Mouse (Mus musculus) stomach, embryonic 14.5 days (tissue): ENCODE data around the gene Akap6. TPM values are rescaled to one million over a fixed set of nuclear protein-coding genes. Genes with fewer than 3 reads are reported as not detected.

Experiments
- ATAC-seq: fragments of 200-750 bp; cut with Nextera tagmentation; 2 replicates; pipeline ENCODE4 v1.8.0; 2017; ENCODE audit warnings: low read depth, moderate TSS enrichment; ENCODE audit not compliant: insufficient number of reproducible peaks, insufficient read depth, low FRiP score
- H3K27ac ChIP-seq: fragments of 300-500 bp; sonication (generic); 2 replicates; pipeline ENCODE4 v1.5.1; 2014; ENCODE audit warnings: mild to moderate bottlenecking, low read length, moderate library complexity, mixed read lengths
- H3K27me3 ChIP-seq: fragments of 300-500 bp; sonication (generic); 2 replicates; pipeline ENCODE4 v1.6.1; 2014; ENCODE audit warnings: low read length, control low read depth, mixed read lengths; ENCODE audit not compliant: control insufficient read depth, insufficient read depth
- H3K36me3 ChIP-seq: fragments of 300-500 bp; sonication (generic); 2 replicates; pipeline ENCODE4 v1.6.1; 2014; ENCODE audit warnings: mild to moderate bottlenecking, control low read depth, low read length, moderate library complexity, mixed read lengths; ENCODE audit not compliant: control insufficient read depth, insufficient read depth
- H3K4me1 ChIP-seq: fragments of 300-500 bp; sonication (generic); 2 replicates; pipeline ENCODE4 v1.6.1; 2014; ENCODE audit warnings: low read length, control low read depth, mixed read lengths; ENCODE audit not compliant: control insufficient read depth, insufficient read depth
- H3K4me2 ChIP-seq: fragments of 300-500 bp; sonication (generic); replicated peaks from 2 replicates; pipeline ENCODE4 v1.6.1; 2014; ENCODE audit warnings: low read depth, low read length, control low read depth
- H3K4me3 ChIP-seq: fragments of 300-500 bp; sonication (generic); 2 replicates; pipeline ENCODE4 v1.5.1; 2014; ENCODE audit warnings: low read depth, low read length, control low read depth
- H3K9ac ChIP-seq: fragments of 300-500 bp; sonication (generic); replicated peaks from 2 replicates; pipeline ENCODE4 v1.6.1; 2014; ENCODE audit warnings: low read depth, mild to moderate bottlenecking, control low read depth, low read length, moderate library complexity, mixed read lengths
- H3K9me3 ChIP-seq: fragments of 300-500 bp; sonication (generic); 2 replicates; pipeline ENCODE4 v1.6.1; 2016; ENCODE audit warnings: low read depth, low read length, control low read depth; ENCODE audit not compliant: control insufficient read depth
- WGBS: fragments of 180-500 bp; shearing (Covaris S2); extraction: QIAGEN DNeasy Blood & Tissue Kit; methylation state at CpG from one replicate; pipeline ENCODE4 v1.1.7; 2014; 5-methylcytosine and 5-hydroxymethylcytosine counted together
- polyA plus RNA-seq: library from polyadenylated mRNA; unstranded; fragments of >200 nt; fragmentation: Nextera tagmentation; extraction: Ambion mirVana; gene quantifications from 2 replicates; pipeline ENCODE4 v1.2.1, GENCODE M21; 2014

Akap6 gene
- polyA plus RNA-seq, 1 experiment from 2014 or later: 2.7 TPM

- Histone ChIP-seq H3K36me3 (no peaks in the 10 kb centered on the region), H3K4me1 (no peaks in the 10 kb centered on the region; the same call in 1 of the 2 replicates), H3K4me2 (peak overlapping the region; percentile 23), H3K4me3 (no peak overlapping the region), H3K9ac (no peak overlapping the region), H3K27ac (no peak overlapping the region), H3K9me3 (no peaks in the 10 kb centered on the region), H3K27me3 (no peaks in the 10 kb centered on the region)
- no peak for ATAC-seq
- 15% methylated on average over 7 of the region's 7 CpGs for WGBS
Measured at GRCm38 (mm10) chr12:53061466-53062124, 362.4 kb downstream of the Akap6 start.

DNA sequence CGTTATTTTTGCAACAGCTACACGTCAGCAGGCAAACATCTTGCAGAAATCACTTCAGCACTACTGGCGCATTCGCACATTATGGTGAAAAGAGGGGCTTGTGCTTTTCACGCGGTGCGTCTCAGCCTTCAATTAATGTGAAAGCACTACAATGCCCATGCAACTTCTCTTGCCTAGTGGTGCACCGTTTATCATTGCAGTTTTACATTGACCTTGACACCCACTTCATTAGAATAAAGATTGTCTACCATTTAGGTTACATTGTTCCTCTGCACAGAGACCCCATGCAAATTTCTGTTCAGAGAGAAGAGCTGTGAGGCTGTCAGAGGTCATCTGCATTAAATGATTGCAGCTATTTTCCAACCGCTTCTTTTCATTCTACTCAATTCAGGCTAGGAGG, 363.8 kb downstream of the Akap6 start:
- Histone ChIP-seq H3K27ac (no peak overlapping the region), H3K4me1 (no peaks in the 10 kb centered on the region; the same call in 1 of the 2 replicates), H3K9me3 (no peaks in the 10 kb centered on the region), H3K27me3 (no peaks in the 10 kb centered on the region), H3K4me2 (no peak overlapping the region), H3K4me3 (no peak overlapping the region), H3K36me3 (no peaks in the 10 kb centered on the region), H3K9ac (no peak overlapping the region)
- WGBS: 68% methylated on average over 9 of the region's 9 CpGs
- no peak for ATAC-seq

- no peaks in the 10 kb centered on the region for H3K27me3 ChIP-seq
- H3K9me3 ChIP-seq: no peaks in the 10 kb centered on the region
- no peak overlapping the region for H3K27ac ChIP-seq
- no peaks in the 10 kb centered on the region for H3K36me3 ChIP-seq
- H3K4me3 ChIP-seq: no peak overlapping the region
- no peak overlapping the region for H3K4me2 ChIP-seq
- WGBS: 85% methylated on average over 4 of the region's 4 CpGs
- H3K9ac ChIP-seq: no peak overlapping the region
- no peaks in the 10 kb centered on the region; the same call in 1 of the 2 replicates for H3K4me1 ChIP-seq
- no peak for ATAC-seq
Measured at GRCm38 (mm10) chr12:53064241-53064760, 365.1 kb downstream of the Akap6 start.

GRCm38 (mm10) chr12:53065031-53065785, 366.0 kb downstream of the Akap6 start:
- Histone ChIP-seq H3K9me3 (no peaks in the 10 kb centered on the region), H3K9ac (no peak overlapping the region), H3K27me3 (no peaks in the 10 kb centered on the region), H3K4me2 (no peak overlapping the region), H3K4me3 (no peak overlapping the region), H3K27ac (no peak overlapping the region), H3K36me3 (no peaks in the 10 kb centered on the region), H3K4me1 (no peaks in the 10 kb centered on the region; the same call in 1 of the 2 replicates)
- ATAC-seq: no peak
- WGBS: 56% methylated on average over 11 of the region's 11 CpGs

- no peak overlapping the region for H3K4me2 ChIP-seq
- H3K9me3 ChIP-seq: no peaks in the 10 kb centered on the region
- ATAC-seq: no peak
- 74% methylated on average over 9 of the region's 9 CpGs for WGBS
- H3K4me1 ChIP-seq: no peaks in the 10 kb centered on the region; the same call in 1 of the 2 replicates
- no peak overlapping the region for H3K4me3 ChIP-seq
- H3K27me3 ChIP-seq: no peaks in the 10 kb centered on the region
- H3K27ac ChIP-seq: no peak overlapping the region
- no peak overlapping the region for H3K9ac ChIP-seq
- H3K36me3 ChIP-seq: no peaks in the 10 kb centered on the region
Measured at GRCm38 (mm10) chr12:53066321-53066720, 367.1 kb downstream of the Akap6 start.

DNA sequence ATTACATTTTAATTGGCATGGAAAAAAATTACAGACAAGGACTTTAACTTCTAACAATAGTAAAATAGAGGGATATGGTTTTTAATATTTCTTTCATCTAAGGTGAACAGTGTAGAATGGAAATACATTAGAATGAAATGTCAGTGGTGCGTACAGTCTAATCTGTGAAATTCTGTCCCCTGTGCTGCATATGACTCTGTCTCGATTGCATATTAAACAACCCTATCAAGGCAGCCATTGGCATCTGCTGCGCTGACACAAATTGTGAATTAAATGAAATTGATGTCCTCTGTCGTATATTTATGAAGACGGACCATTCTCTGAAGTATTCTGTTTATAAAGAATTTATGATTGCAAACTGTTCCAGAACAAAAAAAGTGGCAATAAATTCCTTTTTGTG, 371.7 kb downstream of the Akap6 start:
- H3K4me3 ChIP-seq: no peak overlapping the region

GRCm38 (mm10) chr12:53076595-53077400, 377.6 kb downstream of the Akap6 start:
- ATAC-seq: no peak
- no peaks in the 10 kb centered on the region for H3K4me1 ChIP-seq

More for the DNA sequence above, 371.7 kb downstream of the Akap6 start:
- no peak overlapping the region for H3K27ac ChIP-seq
- no peaks in the 10 kb centered on the region for H3K4me1 ChIP-seq
- no peak overlapping the region for H3K9ac ChIP-seq
- H3K4me2 ChIP-seq: no peak overlapping the region
- H3K36me3 ChIP-seq: no peaks in the 10 kb centered on the region
- H3K27me3 ChIP-seq: no peaks in the 10 kb centered on the region
- ATAC-seq: no peak
- H3K9me3 ChIP-seq: no peaks in the 10 kb centered on the region
- WGBS: 84% methylated on average over 5 of the region's 5 CpGs

DNA sequence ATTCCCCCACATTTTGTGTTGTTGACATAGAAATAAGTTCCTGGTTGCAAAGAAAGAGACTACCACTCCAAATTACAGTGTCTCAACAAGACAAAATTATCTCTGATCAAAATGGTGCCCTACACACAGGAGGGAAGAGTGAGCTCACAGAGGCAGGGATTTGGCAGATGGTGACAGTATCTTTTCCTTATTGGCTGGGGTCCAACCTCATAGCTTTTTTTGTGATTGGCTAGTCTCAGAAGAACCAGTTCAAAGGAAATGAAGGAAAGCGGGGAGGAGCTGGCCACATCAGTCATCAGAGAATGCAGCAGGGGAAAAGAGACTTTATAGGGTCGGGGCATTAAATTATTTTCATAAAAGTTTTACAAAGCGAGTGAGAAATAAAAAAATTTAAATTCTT, 386.6 kb downstream of the Akap6 start:
- Histone ChIP-seq H3K9ac (no peak overlapping the region), H3K4me2 (no peak overlapping the region), H3K27ac (no peak overlapping the region), H3K4me3 (no peak overlapping the region), H3K4me1 (no peaks in the 10 kb centered on the region), H3K9me3 (no peaks in the 10 kb centered on the region), H3K27me3 (no peaks in the 10 kb centered on the region), H3K36me3 (no peaks in the 10 kb centered on the region)
- WGBS: 72% methylated on average over 3 of the region's 3 CpGs
- ATAC-seq: no peak

More at GRCm38 (mm10) chr12:53076595-53077400, 377.6 kb downstream of the Akap6 start:
- H3K27ac ChIP-seq: no peak overlapping the region
- no peak overlapping the region for H3K4me2 ChIP-seq
- H3K9ac ChIP-seq: no peak overlapping the region
- WGBS: 90% methylated on average over 3 of the region's 3 CpGs
- H3K4me3 ChIP-seq: no peak overlapping the region
- no peaks in the 10 kb centered on the region for H3K36me3 ChIP-seq
- no peaks in the 10 kb centered on the region for H3K9me3 ChIP-seq
- no peaks in the 10 kb centered on the region for H3K27me3 ChIP-seq
